Mouse (Mus musculus) activated CD4-positive, CD25-positive, alpha-beta regulatory T cell, adult 4 months (primary cell): ENCODE results near the gene Baz2b. TPM values are rescaled to one million over a fixed set of nuclear protein-coding genes. Genes with fewer than 3 reads are reported as not detected.

Experiments used
- polyA plus RNA-seq, 2 experiments: library from polyadenylated mRNA; unstranded; fragments of 100-300 nt; shearing (Covaris generic); gene quantifications; one replicate each; pipeline ENCODE4 v1.2.1; 2017

The Baz2b gene
- polyA plus RNA-seq, 2 experiments from 2014 or later, result 26.0 to 32.0 TPM

Other genes starting within 250 kb of the Baz2b start
- 100 to 1,000 TPM in 1 of 2 experiments, 10 to 100 TPM in 1; 83.0 to 101 TPM for gene March7, start within 50 bp of the Baz2b start, polyA plus RNA-seq
- gene Cd302, start 74.6 kb upstream of the Baz2b start, polyA plus RNA-seq, result 1 to 10 TPM; 2.2 to 5.4 TPM
- gene Ly75, start 173.5 kb upstream of the Baz2b start, polyA plus RNA-seq, result 10 to 100 TPM; 13.9 to 15.7 TPM